Mouse (Mus musculus): ENCODE results near the gene Gan. TPM values are rescaled to one million over a fixed set of nuclear protein-coding genes. Genes with fewer than 3 reads are reported as not detected.

Gene Gan
- polyA plus RNA-seq, 1 experiment from 2014 or later: 0.63 TPM

DNA sequence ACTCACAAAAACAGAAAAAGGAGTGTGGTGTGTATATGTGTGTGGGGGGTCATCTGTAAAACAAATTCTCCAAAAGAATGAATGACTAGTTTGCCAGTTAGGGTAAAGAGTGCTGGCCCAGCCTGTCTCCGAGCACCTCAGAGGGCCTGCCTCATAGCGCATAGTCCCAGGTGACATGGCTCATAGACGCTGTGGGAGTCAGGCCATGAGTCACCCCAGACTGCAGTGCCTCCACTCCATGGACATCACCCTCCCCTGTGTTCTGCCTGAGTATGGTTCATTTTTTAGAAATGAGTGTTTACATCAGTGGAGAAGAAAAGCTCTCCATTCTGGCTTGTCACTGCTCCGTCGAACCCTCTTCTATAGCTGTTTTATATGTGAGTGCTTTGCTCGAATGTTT, 20.7 kb downstream of the Gan start:
- 75% methylated on average over 6 of the region's 6 CpGs for WGBS (ENCODE audit: insufficient replicate concordance)
- Histone ChIP-seq H3K4me1 (ENCODE audit: control insufficient read depth, low read depth, low read length) (no peaks in the 10 kb centered on the region), H3K27me3 (ENCODE audit: control insufficient read depth, insufficient read depth, low read depth, low read length) (no peaks in the 10 kb centered on the region), H3K36me3 (ENCODE audit: control insufficient read depth, insufficient read depth) (no peaks in the 10 kb centered on the region; the same call in 1 of the 2 replicates), H3K27ac (ENCODE audit: low read length) (no peak overlapping the region), H3K4me2 (ENCODE audit: low read depth, low read length) (no peak overlapping the region), H3K4me3 (ENCODE audit: low read depth, low read length) (no peak overlapping the region), H3K9ac (ENCODE audit: low read depth, low read length) (no peak overlapping the region), H3K9me3 (replicated peaks; ENCODE audit: control insufficient read depth, low read length) (no peaks in the 10 kb centered on the region)
- ATAC-seq (ENCODE audit: low read depth): no peak

DNA sequence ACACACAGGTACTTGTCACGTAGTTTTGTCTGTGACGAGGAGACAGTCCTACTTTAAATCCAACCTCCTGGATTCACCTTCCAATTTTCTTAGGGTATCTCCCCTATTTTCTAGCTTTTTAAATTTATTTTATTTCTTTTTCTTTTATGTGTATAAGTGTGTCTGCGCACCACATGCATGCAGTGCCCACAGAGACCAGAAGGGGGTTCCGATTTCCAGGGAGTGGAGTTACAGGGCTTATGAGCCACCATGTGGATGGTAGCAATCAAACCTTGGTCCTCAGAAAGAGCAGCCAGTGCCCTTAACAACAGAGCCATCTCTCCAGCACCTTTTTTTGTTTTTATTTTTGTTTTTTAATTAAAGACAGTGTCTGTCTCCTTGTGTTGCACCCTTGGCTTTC, 24.8 kb downstream of the Gan start:
- Histone ChIP-seq H3K27me3 (ENCODE audit: control insufficient read depth, insufficient read depth, low read depth, low read length) (no peaks in the 10 kb centered on the region), H3K4me1 (ENCODE audit: control insufficient read depth, low read depth, low read length) (no peaks in the 10 kb centered on the region), H3K4me2 (ENCODE audit: low read depth, low read length) (no peak overlapping the region), H3K9ac (ENCODE audit: low read depth, low read length) (no peak overlapping the region), H3K36me3 (ENCODE audit: control insufficient read depth, insufficient read depth) (peaks cover 6% of the 10 kb centered on the region), H3K4me3 (ENCODE audit: low read depth, low read length) (no peak overlapping the region), H3K9me3 (replicated peaks; ENCODE audit: control insufficient read depth, low read length) (no peaks in the 10 kb centered on the region), H3K27ac (ENCODE audit: low read length) (no peak overlapping the region)
- WGBS (ENCODE audit: insufficient replicate concordance): 86% methylated on average over 4 of the region's 4 CpGs
- ATAC-seq (ENCODE audit: low read depth): no peak

DNA sequence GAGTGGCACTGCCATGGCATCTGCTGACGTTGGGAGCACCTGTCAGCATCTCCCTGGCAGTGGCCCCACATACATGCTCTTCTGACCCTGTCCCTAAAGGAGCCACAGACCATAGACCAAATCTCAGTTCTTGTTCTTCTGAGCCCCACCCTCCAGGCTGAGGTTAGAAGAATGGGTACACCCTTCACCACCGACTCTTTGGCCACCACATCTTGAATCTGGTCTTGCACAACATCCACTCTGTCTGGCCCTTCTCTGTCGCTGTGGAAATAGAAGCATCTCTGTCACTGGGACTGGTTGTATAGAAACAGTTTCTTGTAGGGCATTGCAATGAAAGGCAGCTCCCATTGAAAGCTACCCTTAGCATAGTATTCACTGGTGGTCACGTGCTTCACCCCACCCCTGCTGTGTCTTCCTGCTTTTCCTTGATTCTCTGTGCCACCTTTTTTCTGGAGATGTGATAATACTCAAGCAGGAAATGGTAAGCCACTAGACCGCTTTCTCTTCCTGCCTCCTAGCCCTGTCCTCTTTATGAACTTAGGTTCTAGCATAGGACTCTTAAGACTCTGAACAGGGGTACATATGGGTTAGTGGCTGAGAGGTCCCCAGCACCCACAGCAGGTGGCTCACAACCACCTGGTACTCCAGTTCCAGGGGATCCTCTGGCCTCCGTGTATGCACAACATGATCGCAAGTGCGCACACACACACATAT, 25.9 kb downstream of the Gan start:
- ATAC-seq (ENCODE audit: low read depth): no peak; the same call in 1 of the 2 replicates
- H3K4me1 ChIP-seq (ENCODE audit: control insufficient read depth, low read depth, low read length): no peaks in the 10 kb centered on the region
- H3K27ac ChIP-seq (ENCODE audit: low read length): no peak overlapping the region
- no peak overlapping the region for H3K4me2 ChIP-seq (ENCODE audit: low read depth, low read length)
- H3K9me3 ChIP-seq (replicated peaks; ENCODE audit: control insufficient read depth, low read length): no peaks in the 10 kb centered on the region
- H3K36me3 ChIP-seq (ENCODE audit: control insufficient read depth, insufficient read depth): peaks cover 6% of the 10 kb centered on the region
- no peak overlapping the region for H3K4me3 ChIP-seq (ENCODE audit: low read depth, low read length)
- H3K9ac ChIP-seq (ENCODE audit: low read depth, low read length): no peak overlapping the region
- WGBS (ENCODE audit: insufficient replicate concordance): 69% methylated on average over 8 of the region's 8 CpGs
- H3K27me3 ChIP-seq (ENCODE audit: control insufficient read depth, insufficient read depth, low read depth, low read length): no peaks in the 10 kb centered on the region

DNA sequence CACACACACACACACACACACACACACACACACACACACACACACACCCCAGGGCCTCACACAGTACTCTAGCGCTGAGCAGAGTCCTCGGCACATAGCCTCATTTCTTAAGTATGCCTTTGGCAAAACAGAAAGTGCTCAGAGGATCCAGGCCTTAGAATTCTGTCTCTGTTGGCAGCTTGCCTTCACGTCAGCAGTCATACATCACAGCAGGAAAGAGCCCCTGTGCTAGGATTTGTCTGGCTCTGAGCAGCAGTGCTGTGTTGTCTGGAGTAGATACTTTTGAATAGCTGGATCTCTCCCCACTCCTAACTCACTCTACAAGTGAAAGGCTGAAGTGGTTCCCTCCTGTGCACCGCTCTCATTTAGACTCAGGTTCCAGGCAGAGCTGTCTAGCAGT, 36.4 kb downstream of the Gan start:
- H3K36me3 ChIP-seq (ENCODE audit: control insufficient read depth, insufficient read depth): peaks cover 3% of the 10 kb centered on the region; the same call in 1 of the 2 replicates
- no peak for ATAC-seq (ENCODE audit: low read depth)

DNA sequence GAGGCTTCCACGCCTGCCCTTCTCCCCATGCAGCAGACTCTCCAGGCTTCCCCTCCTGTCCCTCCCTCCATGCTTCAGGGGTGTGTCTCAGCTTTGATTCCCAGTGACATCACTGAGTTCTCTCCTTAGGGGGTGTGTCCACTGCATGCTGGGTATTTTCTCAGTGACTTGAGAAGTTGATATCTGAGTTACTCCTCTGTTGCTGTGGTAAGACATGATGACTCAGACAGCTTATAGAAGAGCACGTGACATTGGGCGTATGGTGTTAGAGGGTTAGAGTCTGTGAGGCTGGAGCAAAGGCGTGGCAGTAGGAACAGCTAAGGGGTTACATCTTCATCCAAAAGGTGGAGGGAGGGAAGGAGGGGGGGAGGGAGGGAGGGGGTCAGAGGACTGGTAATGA, 38.7 kb downstream of the Gan start:
- ATAC-seq (ENCODE audit: low read depth): peak; percentile 63
- peak overlapping the region; percentile 96 for H3K27ac ChIP-seq (ENCODE audit: low read length)
- H3K4me3 ChIP-seq (ENCODE audit: low read depth, low read length): no peak overlapping the region
- no peaks in the 10 kb centered on the region; the same call in 1 of the 2 replicates for H3K36me3 ChIP-seq (ENCODE audit: control insufficient read depth, insufficient read depth)
- WGBS (ENCODE audit: insufficient replicate concordance): 50% methylated on average over 4 of the region's 4 CpGs
- peaks cover 53% of the 10 kb centered on the region for H3K4me1 ChIP-seq (ENCODE audit: control insufficient read depth, low read depth, low read length)
- no peak overlapping the region for H3K4me2 ChIP-seq (ENCODE audit: low read depth, low read length)
- H3K9me3 ChIP-seq (replicated peaks; ENCODE audit: control insufficient read depth, low read length): no peaks in the 10 kb centered on the region
- H3K27me3 ChIP-seq (ENCODE audit: control insufficient read depth, insufficient read depth, low read depth, low read length): no peaks in the 10 kb centered on the region
- H3K9ac ChIP-seq (ENCODE audit: low read depth, low read length): no peak overlapping the region

More for the DNA sequence above, 36.4 kb downstream of the Gan start:
- WGBS (ENCODE audit: insufficient replicate concordance): 82% methylated on average over 4 of the region's 4 CpGs
- Histone ChIP-seq H3K9ac (ENCODE audit: low read depth, low read length) (no peak overlapping the region), H3K27me3 (ENCODE audit: control insufficient read depth, insufficient read depth, low read depth, low read length) (no peaks in the 10 kb centered on the region), H3K4me2 (ENCODE audit: low read depth, low read length) (no peak overlapping the region), H3K27ac (ENCODE audit: low read length) (no peak overlapping the region), H3K4me1 (ENCODE audit: control insufficient read depth, low read depth, low read length) (peaks cover 32% of the 10 kb centered on the region), H3K4me3 (ENCODE audit: low read depth, low read length) (no peak overlapping the region), H3K9me3 (replicated peaks; ENCODE audit: control insufficient read depth, low read length) (no peaks in the 10 kb centered on the region)

DNA sequence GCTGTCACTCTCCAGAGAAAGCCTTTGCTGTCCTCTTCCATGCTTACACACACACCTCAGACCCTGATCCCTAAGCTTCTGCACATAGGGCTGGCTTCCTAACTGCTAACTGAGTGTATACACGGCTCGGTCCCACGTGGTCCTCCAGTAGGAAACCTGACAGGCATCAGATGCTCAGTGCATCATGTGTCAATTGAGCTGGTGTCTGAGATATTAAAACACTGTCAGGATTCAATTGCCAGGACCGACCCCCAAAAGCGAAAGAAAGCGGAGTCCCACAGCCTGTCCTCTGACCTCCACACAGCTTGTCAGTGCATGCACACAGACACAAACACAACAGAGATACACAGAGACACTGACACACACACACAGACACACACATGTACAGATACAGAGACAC, 39.6 kb downstream of the Gan start:
- ATAC-seq (ENCODE audit: low read depth): no peak
- H3K4me2 ChIP-seq (ENCODE audit: low read depth, low read length): peak overlapping the region; percentile 60
- peak overlapping the region; percentile 59 for H3K9ac ChIP-seq (ENCODE audit: low read depth, low read length)
- H3K4me3 ChIP-seq (ENCODE audit: low read depth, low read length): peak overlapping the region; percentile 36
- WGBS (ENCODE audit: insufficient replicate concordance): 82% methylated on average over 6 of the region's 6 CpGs
- H3K36me3 ChIP-seq (ENCODE audit: control insufficient read depth, insufficient read depth): no peaks in the 10 kb centered on the region; the same call in 1 of the 2 replicates
- H3K27ac ChIP-seq (ENCODE audit: low read length): peak overlapping the region; percentile 96
- H3K27me3 ChIP-seq (ENCODE audit: control insufficient read depth, insufficient read depth, low read depth, low read length): no peaks in the 10 kb centered on the region
- peaks cover 62% of the 10 kb centered on the region for H3K4me1 ChIP-seq (ENCODE audit: control insufficient read depth, low read depth, low read length)
- H3K9me3 ChIP-seq (replicated peaks; ENCODE audit: control insufficient read depth, low read length): no peaks in the 10 kb centered on the region

DNA sequence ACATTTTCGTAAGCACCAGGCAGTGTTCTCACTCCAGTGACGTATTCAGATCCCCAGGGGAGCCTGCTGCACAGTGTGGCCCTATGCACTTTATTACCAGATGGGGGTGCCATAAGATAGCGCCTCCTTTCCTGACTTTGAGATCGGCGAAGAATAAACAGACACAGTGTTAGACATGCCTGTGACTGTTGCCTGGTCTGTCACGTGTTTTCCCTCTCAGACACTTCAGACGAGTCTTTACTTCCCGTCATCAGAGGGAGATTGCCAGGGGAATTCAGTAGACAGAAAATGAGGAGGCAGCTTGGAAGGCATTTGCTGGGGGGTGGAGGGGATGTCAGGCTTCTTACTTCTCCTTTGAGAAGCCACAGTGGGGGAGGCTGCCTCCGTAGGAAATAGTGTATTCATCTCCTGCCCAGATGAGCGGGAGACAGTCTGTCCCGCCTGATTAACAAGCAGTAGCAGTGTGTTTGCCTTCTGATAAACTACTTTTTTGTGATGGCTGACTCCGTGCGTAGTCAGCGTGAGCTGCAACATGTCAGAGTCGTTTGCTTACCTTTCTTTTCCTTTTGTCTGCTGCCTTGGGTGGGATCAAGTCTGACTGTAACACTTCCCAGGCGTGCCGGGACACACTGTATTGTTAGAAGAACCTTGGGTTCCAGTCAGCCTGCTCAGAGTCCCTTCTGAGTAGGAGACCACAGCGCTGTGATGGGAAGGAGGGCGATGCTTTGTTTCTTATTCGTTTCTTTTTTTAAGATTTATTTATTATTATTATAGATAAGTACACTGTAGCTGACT, 40.4 kb downstream of the Gan start:
- Histone ChIP-seq H3K4me3 (ENCODE audit: low read depth, low read length) (peak overlapping the region; percentile 36), H3K9me3 (replicated peaks; ENCODE audit: control insufficient read depth, low read length) (no peaks in the 10 kb centered on the region), H3K9ac (ENCODE audit: low read depth, low read length) (peak overlapping the region; percentile 59), H3K4me1 (ENCODE audit: control insufficient read depth, low read depth, low read length) (peaks cover 63% of the 10 kb centered on the region), H3K4me2 (ENCODE audit: low read depth, low read length) (peak overlapping the region; percentile 60), H3K27me3 (ENCODE audit: control insufficient read depth, insufficient read depth, low read depth, low read length) (no peaks in the 10 kb centered on the region), H3K27ac (ENCODE audit: low read length) (peak overlapping the region; percentile 96), H3K36me3 (ENCODE audit: control insufficient read depth, insufficient read depth) (no peaks in the 10 kb centered on the region; the same call in 1 of the 2 replicates)
- WGBS (ENCODE audit: insufficient replicate concordance): 16% methylated on average over 20 of the region's 20 CpGs
- ATAC-seq (ENCODE audit: low read depth): peak; percentile 71

DNA sequence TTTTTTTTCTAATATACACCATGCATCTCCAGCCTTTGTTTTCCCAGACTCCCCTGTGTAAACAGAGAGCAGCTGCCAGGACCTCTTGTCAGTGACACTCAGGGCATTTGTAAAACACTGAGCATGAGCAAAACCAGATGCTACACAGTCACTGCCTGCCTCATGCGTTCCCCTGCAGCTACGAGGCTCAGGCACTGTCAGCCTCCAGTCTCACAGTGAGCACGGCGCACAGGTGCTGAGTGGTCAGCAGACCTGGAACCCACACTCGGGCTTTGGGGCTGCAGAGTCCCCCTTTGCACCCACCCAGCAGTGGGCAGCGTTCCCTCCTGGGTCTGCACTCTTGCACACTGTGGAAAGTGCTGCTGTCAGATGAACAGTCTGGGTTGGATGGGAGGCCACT, 41.7 kb downstream of the Gan start:
- peak overlapping the region; percentile 60 for H3K4me2 ChIP-seq (ENCODE audit: low read depth, low read length)
- H3K27me3 ChIP-seq (ENCODE audit: control insufficient read depth, insufficient read depth, low read depth, low read length): no peaks in the 10 kb centered on the region
- no peak for ATAC-seq (ENCODE audit: low read depth)
- peak overlapping the region; percentile 18; the same call in 1 of the 2 replicates for H3K4me3 ChIP-seq (ENCODE audit: low read depth, low read length)
- H3K27ac ChIP-seq (ENCODE audit: low read length): peak overlapping the region; percentile 96
- peaks cover 5% of the 10 kb centered on the region; the same call in 1 of the 2 replicates for H3K36me3 ChIP-seq (ENCODE audit: control insufficient read depth, insufficient read depth)
- 81% methylated on average over 6 of the region's 6 CpGs for WGBS (ENCODE audit: insufficient replicate concordance)
- peak overlapping the region; percentile 25; the same call in 1 of the 2 replicates for H3K9ac ChIP-seq (ENCODE audit: low read depth, low read length)
- peaks cover 63% of the 10 kb centered on the region for H3K4me1 ChIP-seq (ENCODE audit: control insufficient read depth, low read depth, low read length)
- no peaks in the 10 kb centered on the region for H3K9me3 ChIP-seq (replicated peaks; ENCODE audit: control insufficient read depth, low read length)

DNA sequence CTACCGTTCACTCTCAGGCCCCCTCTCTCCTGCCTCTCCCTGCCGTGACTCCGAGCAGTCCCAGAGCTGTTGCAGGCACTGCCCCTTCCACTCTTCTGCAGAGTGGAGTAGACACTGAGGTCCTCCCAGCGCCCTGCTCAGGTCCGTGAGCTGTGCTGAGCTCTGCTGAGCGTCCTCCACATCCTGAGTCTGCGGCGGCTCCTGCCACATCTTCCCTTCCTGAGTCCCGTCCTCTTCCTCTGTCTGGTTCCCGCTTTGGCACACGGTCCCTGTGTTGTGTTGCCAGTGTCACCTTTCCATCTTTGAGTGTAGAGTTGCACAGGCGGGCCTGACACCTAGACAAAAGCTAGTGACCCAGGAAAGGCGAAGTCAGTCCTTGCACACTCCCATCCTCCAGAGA, 42.4 kb downstream of the Gan start:
- 68% methylated on average over 13 of the region's 13 CpGs for WGBS (ENCODE audit: insufficient replicate concordance)
- peak overlapping the region; percentile 51 for H3K9ac ChIP-seq (ENCODE audit: low read depth, low read length)
- H3K27ac ChIP-seq (ENCODE audit: low read length): peak overlapping the region; percentile 96
- peak overlapping the region; percentile 42 for H3K4me3 ChIP-seq (ENCODE audit: low read depth, low read length)
- peaks cover 5% of the 10 kb centered on the region; the same call in 1 of the 2 replicates for H3K36me3 ChIP-seq (ENCODE audit: control insufficient read depth, insufficient read depth)
- peaks cover 63% of the 10 kb centered on the region for H3K4me1 ChIP-seq (ENCODE audit: control insufficient read depth, low read depth, low read length)
- H3K9me3 ChIP-seq (replicated peaks; ENCODE audit: control insufficient read depth, low read length): no peaks in the 10 kb centered on the region
- no peak for ATAC-seq (ENCODE audit: low read depth)
- no peaks in the 10 kb centered on the region for H3K27me3 ChIP-seq (ENCODE audit: control insufficient read depth, insufficient read depth, low read depth, low read length)
- peak overlapping the region; percentile 55 for H3K4me2 ChIP-seq (ENCODE audit: low read depth, low read length)

Data from liver, embryonic 16.5 days (tissue).